Mouse (Mus musculus) lung, postnatal 0 days (tissue): ENCODE measurements at regions not wholly inside any gene's neighbourhood (a gene's known extent, or its start where the extent isn't known, plus 50 kb on each side); places are given as distances from the start of the nearest gene placed in this dataset.

Experiments used
- ATAC-seq: fragments of 200-750 bp; cut with Nextera tagmentation; 2 replicates; pipeline ENCODE4 v1.8.0; 2017; ENCODE audit warnings: moderate library complexity
- DNase-seq: peaks from one replicate; pipeline ENCODE4 v3.0.0-alpha.2; 2016; ENCODE audit warnings: low spot score
- H3K27ac ChIP-seq: fragments of 300-500 bp; sonication (generic); 2 replicates; pipeline ENCODE4 v1.5.1; 2014; ENCODE audit warnings: antibody characterized with exemption, mild to moderate bottlenecking, low read length, mixed read lengths
- H3K27me3 ChIP-seq: fragments of 300-500 bp; sonication (generic); replicated peaks from 2 replicates; pipeline ENCODE4 v1.6.1; 2014; ENCODE audit warnings: low read length, mixed read lengths; ENCODE audit not compliant: insufficient read depth
- H3K36me3 ChIP-seq: fragments of 300-500 bp; sonication (generic); 2 replicates; pipeline ENCODE4 v1.6.1; 2014; ENCODE audit warnings: low read length, mixed read lengths; ENCODE audit not compliant: insufficient read depth
- H3K4me1 ChIP-seq: fragments of 300-500 bp; sonication (generic); 2 replicates; pipeline ENCODE4 v1.6.1; 2014; ENCODE audit warnings: antibody characterized with exemption, low read depth, low read length, mixed read lengths; ENCODE audit not compliant: insufficient read depth
- H3K4me2 ChIP-seq: fragments of 300-500 bp; sonication (generic); replicated peaks from 2 replicates; pipeline ENCODE4 v1.6.1; 2014; ENCODE audit warnings: low read depth, mild to moderate bottlenecking, low read length, moderate library complexity, mixed read lengths
- H3K4me3 ChIP-seq: fragments of 300-500 bp; sonication (generic); 2 replicates; pipeline ENCODE4 v1.5.1; 2014; ENCODE audit warnings: low read depth, low read length
- H3K9ac ChIP-seq: fragments of 300-500 bp; sonication (generic); replicated peaks from 2 replicates; pipeline ENCODE4 v1.6.1; 2014; ENCODE audit warnings: low read depth, mild to moderate bottlenecking
- H3K9me3 ChIP-seq: fragments of 300-500 bp; sonication (generic); 2 replicates; pipeline ENCODE4 v1.6.1; 2016; ENCODE audit warnings: low read length, mixed read lengths
- CTCF ChIP-seq: IDR thresholded peaks from 2 replicates; pipeline ENCODE4 v1.5.1; 2016; ENCODE audit warnings: antibody characterized with exemption, mild to moderate bottlenecking
- EP300 ChIP-seq: IDR thresholded peaks from 2 replicates; pipeline ENCODE4 v1.6.1; 2016; ENCODE audit warnings: antibody characterized with exemption, mild to moderate bottlenecking, control low read depth
- WGBS: fragments of 180-500 bp; shearing (Covaris S2); extraction: QIAGEN DNeasy Blood & Tissue Kit; methylation state at CpG from one replicate; pipeline ENCODE4 v1.1.7; 2014; 5-methylcytosine and 5-hydroxymethylcytosine counted together

- no peak for DNase-seq
- H3K4me1 ChIP-seq: no peaks in the 10 kb centered on the region
- no peak overlapping the region for H3K4me2 ChIP-seq
- no peak overlapping the region for H3K9ac ChIP-seq
- H3K9me3 ChIP-seq: no peaks in the 10 kb centered on the region
- no peak overlapping the region for H3K27ac ChIP-seq
- no peaks in the 10 kb centered on the region for H3K27me3 ChIP-seq
- H3K36me3 ChIP-seq: no peaks in the 10 kb centered on the region
- TF ChIP-seq EP300 (no peak), CTCF (no peak)
- no peak for ATAC-seq
- H3K4me3 ChIP-seq: no peak overlapping the region
- 31% methylated on average over 12 of the region's 12 CpGs for WGBS
These were observed 684.7 kb downstream of the Hs3st4 start for GRCm38 (mm10) chr7:124667180-124667968.

GRCm38 (mm10) chr7:124668058-124668457 is 685.4 kb downstream of the Hs3st4 start:
- Histone ChIP-seq H3K27ac (no peak overlapping the region), H3K4me3 (no peak overlapping the region), H3K4me2 (no peak overlapping the region), H3K4me1 (no peaks in the 10 kb centered on the region), H3K9ac (no peak overlapping the region), H3K9me3 (no peaks in the 10 kb centered on the region), H3K36me3 (no peaks in the 10 kb centered on the region), H3K27me3 (no peaks in the 10 kb centered on the region)
- DNase-seq: no peak
- WGBS: 46% methylated on average over 4 of the region's 4 CpGs
- TF ChIP-seq EP300: no peak
- TF ChIP-seq CTCF: no peak
- no peak for ATAC-seq

GRCm38 (mm10) chr7:124670477-124670876 is 687.8 kb downstream of the Hs3st4 start:
- no peak for TF ChIP-seq CTCF
- no peak for TF ChIP-seq EP300
- Histone ChIP-seq H3K36me3 (no peaks in the 10 kb centered on the region), H3K4me3 (no peak overlapping the region), H3K27ac (no peak overlapping the region), H3K9ac (no peak overlapping the region), H3K4me1 (no peaks in the 10 kb centered on the region), H3K27me3 (no peaks in the 10 kb centered on the region), H3K9me3 (no peaks in the 10 kb centered on the region), H3K4me2 (no peak overlapping the region)
- ATAC-seq (no peak), DNase-seq (no peak)
- 56% methylated on average over 4 of the region's 4 CpGs for WGBS

- DNase-seq: peak; percentile 51
- H3K27ac ChIP-seq: no peak overlapping the region
- H3K4me2 ChIP-seq: no peak overlapping the region
- peak; percentile 76 for ATAC-seq
- no peaks in the 10 kb centered on the region for H3K4me1 ChIP-seq
- no peaks in the 10 kb centered on the region for H3K36me3 ChIP-seq
- TF ChIP-seq EP300 (peak; percentile 82), CTCF (no peak)
- H3K27me3 ChIP-seq: no peaks in the 10 kb centered on the region
- no peaks in the 10 kb centered on the region for H3K9me3 ChIP-seq
- H3K9ac ChIP-seq: no peak overlapping the region
- H3K4me3 ChIP-seq: no peak overlapping the region
These were observed 688.4 kb downstream of the Hs3st4 start for GRCm38 (mm10) chr7:124671117-124671516.

GRCm38 (mm10) chr7:124676854-124677515 is 694.3 kb downstream of the Hs3st4 start:
- H3K4me3 ChIP-seq: no peak overlapping the region
- H3K36me3 ChIP-seq: no peaks in the 10 kb centered on the region
- ATAC-seq: peak; percentile 95
- no peak overlapping the region for H3K27ac ChIP-seq
- WGBS: 27% methylated on average over 3 of the region's 3 CpGs
- DNase-seq: peak; percentile 88
- no peaks in the 10 kb centered on the region for H3K9me3 ChIP-seq
- no peak for TF ChIP-seq CTCF
- TF ChIP-seq EP300: peak; percentile 87
- H3K9ac ChIP-seq: no peak overlapping the region
- no peaks in the 10 kb centered on the region for H3K27me3 ChIP-seq
- H3K4me1 ChIP-seq: no peaks in the 10 kb centered on the region
- H3K4me2 ChIP-seq: no peak overlapping the region

- ATAC-seq: no peak
- no peak for DNase-seq
These were observed 697.9 kb downstream of the Hs3st4 start for GRCm38 (mm10) chr7:124680561-124680960.

More at GRCm38 (mm10) chr7:124680561-124680960, 697.9 kb downstream of the Hs3st4 start:
- no peaks in the 10 kb centered on the region for H3K4me1 ChIP-seq
- H3K27ac ChIP-seq: no peak overlapping the region
- H3K36me3 ChIP-seq: no peaks in the 10 kb centered on the region
- no peak overlapping the region for H3K9ac ChIP-seq
- TF ChIP-seq EP300 (no peak), CTCF (no peak)
- H3K27me3 ChIP-seq: no peaks in the 10 kb centered on the region
- H3K4me3 ChIP-seq: no peak overlapping the region
- no peaks in the 10 kb centered on the region for H3K9me3 ChIP-seq
- no peak overlapping the region for H3K4me2 ChIP-seq
